Mouse (Mus musculus): ENCODE measurements around the gene Kmt5b. TPM values are rescaled to one million over a fixed set of nuclear protein-coding genes. Genes with fewer than 3 reads are reported as not detected.
A peak's percentile ranks its signal among the peaks of the same experiment; 100 is the strongest.

Kmt5b gene
- polyA plus RNA-seq, 1 experiment from 2014 or later, result 30.4 TPM

GRCm38 (mm10) chr19:3743362-3743761 lies 23.9 kb upstream of the Kmt5b start:
- H3K9me3 ChIP-seq, result peaks cover 4% of the 10 kb centered on the region; the same call in 1 of the 2 replicates
- peak overlapping the region; percentile 66 for H3K4me2 ChIP-seq (replicated peaks)
- H3K4me3 ChIP-seq, result peak overlapping the region; percentile 54
- WGBS, result 84% methylated on average over 7 of the region's 7 CpGs
- no peaks in the 10 kb centered on the region for H3K27me3 ChIP-seq
- no peak for ATAC-seq (ENCODE audit: low FRiP score, low read depth)
- H3K27ac ChIP-seq, result no peak overlapping the region; the same call in 1 of the 2 replicates
- no peaks in the 10 kb centered on the region for H3K36me3 ChIP-seq
- no peak overlapping the region for H3K9ac ChIP-seq
- H3K4me1 ChIP-seq, result peaks cover 9% of the 10 kb centered on the region; the same call in 1 of the 2 replicates

- Histone ChIP-seq H3K4me3 (peak overlapping the region; percentile 54), H3K9ac (peak overlapping the region; percentile 74), H3K36me3 (no peaks in the 10 kb centered on the region), H3K4me1 (peaks cover 9% of the 10 kb centered on the region; the same call in 1 of the 2 replicates), H3K4me2 (replicated peaks) (peak overlapping the region; percentile 66), H3K27ac (peak overlapping the region; percentile 79), H3K27me3 (no peaks in the 10 kb centered on the region), H3K9me3 (peaks cover 4% of the 10 kb centered on the region; the same call in 1 of the 2 replicates)
- 7% methylated on average over 13 of the region's 13 CpGs for WGBS
- peak; percentile 67; the same call in 1 of the 2 replicates for ATAC-seq (ENCODE audit: low FRiP score, low read depth)
Measured at GRCm38 (mm10) chr19:3743851-3744512, 23.2 kb upstream of the Kmt5b start.

- Histone ChIP-seq H3K9me3 (no peaks in the 10 kb centered on the region), H3K27ac (no peak overlapping the region), H3K4me1 (no peaks in the 10 kb centered on the region), H3K27me3 (no peaks in the 10 kb centered on the region), H3K36me3 (no peaks in the 10 kb centered on the region), H3K9ac (no peak overlapping the region), H3K4me3 (no peak overlapping the region), H3K4me2 (replicated peaks) (no peak overlapping the region)
- 51% methylated on average over 8 of the region's 8 CpGs for WGBS
- ATAC-seq (ENCODE audit: low FRiP score, low read depth), result no peak
Measured at GRCm38 (mm10) chr19:3752621-3753239, 14.5 kb upstream of the Kmt5b start.

GRCm38 (mm10) chr19:3753240-3753633 lies 14.0 kb upstream of the Kmt5b start:
- Histone ChIP-seq H3K27me3 (no peaks in the 10 kb centered on the region), H3K4me2 (replicated peaks) (no peak overlapping the region), H3K9ac (no peak overlapping the region), H3K4me3 (no peak overlapping the region), H3K36me3 (no peaks in the 10 kb centered on the region), H3K4me1 (no peaks in the 10 kb centered on the region), H3K9me3 (no peaks in the 10 kb centered on the region), H3K27ac (no peak overlapping the region)
- 79% methylated on average over 1 of the region's 1 CpGs for WGBS
- no peak for ATAC-seq (ENCODE audit: low FRiP score, low read depth)

GRCm38 (mm10) chr19:3753738-3754137 lies 13.5 kb upstream of the Kmt5b start:
- no peak overlapping the region for H3K27ac ChIP-seq
- WGBS, result 55% methylated on average over 8 of the region's 8 CpGs
- H3K27me3 ChIP-seq, result no peaks in the 10 kb centered on the region
- no peak overlapping the region for H3K4me2 ChIP-seq (replicated peaks)
- ATAC-seq (ENCODE audit: low FRiP score, low read depth), result no peak
- H3K9ac ChIP-seq, result no peak overlapping the region
- no peaks in the 10 kb centered on the region for H3K36me3 ChIP-seq
- H3K4me1 ChIP-seq, result no peaks in the 10 kb centered on the region
- H3K4me3 ChIP-seq, result no peak overlapping the region
- H3K9me3 ChIP-seq, result no peaks in the 10 kb centered on the region

- 50% methylated on average over 1 of the region's 1 CpGs for WGBS
- no peak overlapping the region for H3K9ac ChIP-seq
- H3K4me3 ChIP-seq, result no peak overlapping the region
- ATAC-seq (ENCODE audit: low FRiP score, low read depth), result no peak
- no peaks in the 10 kb centered on the region for H3K4me1 ChIP-seq
- H3K9me3 ChIP-seq, result no peaks in the 10 kb centered on the region
- no peaks in the 10 kb centered on the region for H3K36me3 ChIP-seq
- H3K27ac ChIP-seq, result no peak overlapping the region
- H3K4me2 ChIP-seq (replicated peaks), result no peak overlapping the region
- no peaks in the 10 kb centered on the region for H3K27me3 ChIP-seq
Measured at GRCm38 (mm10) chr19:3757861-3758260, 9.4 kb upstream of the Kmt5b start.

GRCm38 (mm10) chr19:3765221-3765820 lies 1.9 kb upstream of the Kmt5b start:
- H3K27me3 ChIP-seq, result no peaks in the 10 kb centered on the region
- ATAC-seq (ENCODE audit: low FRiP score, low read depth), result no peak
- H3K4me1 ChIP-seq, result peaks cover 19% of the 10 kb centered on the region
- no peaks in the 10 kb centered on the region for H3K9me3 ChIP-seq
- no peak overlapping the region for H3K4me3 ChIP-seq
- no peak overlapping the region for H3K9ac ChIP-seq
- WGBS, result 84% methylated on average over 4 of the region's 4 CpGs
- H3K27ac ChIP-seq, result no peak overlapping the region
- H3K4me2 ChIP-seq (replicated peaks), result no peak overlapping the region
- no peaks in the 10 kb centered on the region for H3K36me3 ChIP-seq

GRCm38 (mm10) chr19:3766378-3766777 lies 843 bp upstream of the Kmt5b start:
- Histone ChIP-seq H3K4me1 (peaks cover 23% of the 10 kb centered on the region), H3K9me3 (no peaks in the 10 kb centered on the region), H3K4me2 (replicated peaks) (peak overlapping the region; percentile 89), H3K9ac (no peak overlapping the region), H3K27ac (no peak overlapping the region), H3K36me3 (no peaks in the 10 kb centered on the region), H3K27me3 (no peaks in the 10 kb centered on the region), H3K4me3 (no peak overlapping the region; the same call in 1 of the 2 replicates)
- no peak for ATAC-seq (ENCODE audit: low FRiP score, low read depth)
- 88% methylated on average over 5 of the region's 5 CpGs for WGBS

GRCm38 (mm10) chr19:3767781-3768696 lies 818 bp downstream of the Kmt5b start:
- Histone ChIP-seq H3K4me2 (replicated peaks) (peak overlapping the region; percentile 89), H3K27ac (peak overlapping the region; percentile 100), H3K9ac (peak overlapping the region; percentile 100), H3K4me3 (peak overlapping the region; percentile 95), H3K9me3 (no peaks in the 10 kb centered on the region), H3K4me1 (peaks cover 23% of the 10 kb centered on the region), H3K27me3 (no peaks in the 10 kb centered on the region), H3K36me3 (no peaks in the 10 kb centered on the region)
- ATAC-seq (ENCODE audit: low FRiP score, low read depth), result peak; percentile 71
- under 1% methylated on average over 111 of the region's 111 CpGs for WGBS

GRCm38 (mm10) chr19:3768697-3769383 lies 1.6 kb downstream of the Kmt5b start:
- WGBS, result 2% methylated on average over 57 of the region's 60 CpGs
- H3K27me3 ChIP-seq, result no peaks in the 10 kb centered on the region
- peak overlapping the region; percentile 95 for H3K4me3 ChIP-seq
- peak overlapping the region; percentile 100 for H3K27ac ChIP-seq
- peaks cover 4% of the 10 kb centered on the region; the same call in 1 of the 2 replicates for H3K36me3 ChIP-seq
- peak; percentile 92 for ATAC-seq (ENCODE audit: low FRiP score, low read depth)
- H3K9me3 ChIP-seq, result no peaks in the 10 kb centered on the region
- H3K9ac ChIP-seq, result peak overlapping the region; percentile 100
- peak overlapping the region; percentile 89 for H3K4me2 ChIP-seq (replicated peaks)
- H3K4me1 ChIP-seq, result peaks cover 23% of the 10 kb centered on the region

GRCm38 (mm10) chr19:3769533-3769932 lies 2.3 kb downstream of the Kmt5b start:
- 87% methylated on average over 6 of the region's 6 CpGs for WGBS
- peak overlapping the region; percentile 89 for H3K4me2 ChIP-seq (replicated peaks)
- ATAC-seq (ENCODE audit: low FRiP score, low read depth), result no peak
- no peaks in the 10 kb centered on the region for H3K27me3 ChIP-seq
- peaks cover 23% of the 10 kb centered on the region for H3K4me1 ChIP-seq
- peaks cover 10% of the 10 kb centered on the region for H3K36me3 ChIP-seq
- H3K4me3 ChIP-seq, result peak overlapping the region; percentile 95
- H3K9ac ChIP-seq, result peak overlapping the region; percentile 100
- no peaks in the 10 kb centered on the region for H3K9me3 ChIP-seq
- no peak overlapping the region for H3K27ac ChIP-seq
